Mouse (Mus musculus): ENCODE data around the gene Mettl7a1. TPM values are rescaled to one million over a fixed set of nuclear protein-coding genes. Genes with fewer than 3 reads are reported as not detected.
"Not testable (repeated sequence)": the region's sequence is repeated elsewhere in the genome, so short reads cannot be mapped to it uniquely, and the experiment has no call there.

Gene Mettl7a1
- total and polyA plus RNA-seq, 2 experiments from 2014 or later, result 2.6 to 12.4 TPM

GRCm38 (mm10) chr15:100263246-100263905 is 40.6 kb upstream of the Mettl7a1 start:
- 16% methylated on average over 4 of the region's 4 CpGs for WGBS
- no peak overlapping the region for H3K27ac ChIP-seq (ENCODE audit: low read depth, low read length)
- peaks cover 11% of the 10 kb centered on the region; the same call in 1 of the 2 replicates for H3K36me3 ChIP-seq (ENCODE audit: insufficient read depth, low read length)
- no peaks in the 10 kb centered on the region for H3K27me3 ChIP-seq (ENCODE audit: insufficient read depth, low read length)
- no peak overlapping the region for H3K4me2 ChIP-seq (ENCODE audit: low read depth, low read length, poor library complexity, severe bottlenecking)
- H3K4me1 ChIP-seq (ENCODE audit: insufficient read depth, low read length), result no peaks in the 10 kb centered on the region
- peak; percentile 77 for TF ChIP-seq CTCF (IDR thresholded peaks at IDR 0.05)
- ATAC-seq (ENCODE audit: low FRiP score) (no peak), DNase-seq (ENCODE audit: low spot score) (peak; percentile 67)
- no peak overlapping the region for H3K4me3 ChIP-seq (ENCODE audit: low read depth, low read length)
- H3K9me3 ChIP-seq (ENCODE audit: low read length), result no peaks in the 10 kb centered on the region
- H3K9ac ChIP-seq (replicated peaks; ENCODE audit: low read length, poor library complexity, severe bottlenecking), result no peak overlapping the region

GRCm38 (mm10) chr15:100265586-100266325 is 38.2 kb upstream of the Mettl7a1 start:
- Histone ChIP-seq H3K27ac (ENCODE audit: low read depth, low read length) (no peak overlapping the region), H3K27me3 (ENCODE audit: insufficient read depth, low read length) (no peaks in the 10 kb centered on the region), H3K36me3 (ENCODE audit: insufficient read depth, low read length) (peaks cover 5% of the 10 kb centered on the region; the same call in 1 of the 2 replicates), H3K4me2 (ENCODE audit: low read depth, low read length, poor library complexity, severe bottlenecking) (no peak overlapping the region), H3K9me3 (ENCODE audit: low read length) (no peaks in the 10 kb centered on the region), H3K4me1 (ENCODE audit: insufficient read depth, low read length) (no peaks in the 10 kb centered on the region), H3K4me3 (ENCODE audit: low read depth, low read length) (no peak overlapping the region), H3K9ac (replicated peaks; ENCODE audit: low read length, poor library complexity, severe bottlenecking) (no peak overlapping the region)
- DNase-seq (ENCODE audit: low spot score) (no peak), ATAC-seq (ENCODE audit: low FRiP score) (no peak)
- TF ChIP-seq CTCF (IDR thresholded peaks at IDR 0.05), result no peak
- 83% methylated on average over 4 of the region's 5 CpGs for WGBS

- WGBS, result 78% methylated on average over 2 of the region's 2 CpGs
- H3K36me3 ChIP-seq (ENCODE audit: insufficient read depth, low read length), result no peaks in the 10 kb centered on the region
- H3K4me3 ChIP-seq (ENCODE audit: low read depth, low read length), result no peak overlapping the region
- DNase-seq (ENCODE audit: low spot score) (no peak), ATAC-seq (ENCODE audit: low FRiP score) (no peak)
- no peaks in the 10 kb centered on the region for H3K4me1 ChIP-seq (ENCODE audit: insufficient read depth, low read length)
- H3K27me3 ChIP-seq (ENCODE audit: insufficient read depth, low read length), result no peaks in the 10 kb centered on the region
- no peak for TF ChIP-seq CTCF (IDR thresholded peaks at IDR 0.05)
- H3K9me3 ChIP-seq (ENCODE audit: low read length), result no peaks in the 10 kb centered on the region
- H3K27ac ChIP-seq (ENCODE audit: low read depth, low read length), result no peak overlapping the region
- no peak overlapping the region for H3K4me2 ChIP-seq (ENCODE audit: low read depth, low read length, poor library complexity, severe bottlenecking)
- no peak overlapping the region for H3K9ac ChIP-seq (replicated peaks; ENCODE audit: low read length, poor library complexity, severe bottlenecking)
Observed at GRCm38 (mm10) chr15:100268916-100269315, 35.0 kb upstream of the Mettl7a1 start.

GRCm38 (mm10) chr15:100269776-100270175 is 34.2 kb upstream of the Mettl7a1 start:
- ATAC-seq (ENCODE audit: low FRiP score) (no peak), DNase-seq (ENCODE audit: low spot score) (no peak)
- no peak overlapping the region for H3K27ac ChIP-seq (ENCODE audit: low read depth, low read length)
- H3K4me2 ChIP-seq (ENCODE audit: low read depth, low read length, poor library complexity, severe bottlenecking), result no peak overlapping the region
- no peaks in the 10 kb centered on the region for H3K9me3 ChIP-seq (ENCODE audit: low read length)
- H3K4me1 ChIP-seq (ENCODE audit: insufficient read depth, low read length), result no peaks in the 10 kb centered on the region
- no peaks in the 10 kb centered on the region for H3K27me3 ChIP-seq (ENCODE audit: insufficient read depth, low read length)
- no peaks in the 10 kb centered on the region for H3K36me3 ChIP-seq (ENCODE audit: insufficient read depth, low read length)
- WGBS, result 17% methylated on average over 9 of the region's 9 CpGs
- no peak overlapping the region for H3K9ac ChIP-seq (replicated peaks; ENCODE audit: low read length, poor library complexity, severe bottlenecking)
- TF ChIP-seq CTCF (IDR thresholded peaks at IDR 0.05), result no peak
- no peak overlapping the region for H3K4me3 ChIP-seq (ENCODE audit: low read depth, low read length)

- not testable (repeated sequence) for H3K9ac ChIP-seq (replicated peaks; ENCODE audit: low read length, poor library complexity, severe bottlenecking); H3K27me3 ChIP-seq (ENCODE audit: insufficient read depth, low read length); H3K36me3 ChIP-seq (ENCODE audit: insufficient read depth, low read length); DNase-seq (ENCODE audit: low spot score); H3K4me2 ChIP-seq (ENCODE audit: low read depth, low read length, poor library complexity, severe bottlenecking); H3K9me3 ChIP-seq (ENCODE audit: low read length); H3K4me3 ChIP-seq (ENCODE audit: low read depth, low read length); ATAC-seq (ENCODE audit: low FRiP score); H3K27ac ChIP-seq (ENCODE audit: low read depth, low read length); H3K4me1 ChIP-seq (ENCODE audit: insufficient read depth, low read length)
- 22% methylated on average over 7 of the region's 7 CpGs for WGBS
Observed at GRCm38 (mm10) chr15:100270609-100271008, 33.3 kb upstream of the Mettl7a1 start.

- WGBS, result 63% methylated on average over 14 of the region's 14 CpGs
- ATAC-seq (ENCODE audit: low FRiP score), result no peak
- Histone ChIP-seq H3K27me3 (ENCODE audit: insufficient read depth, low read length) (no peaks in the 10 kb centered on the region), H3K27ac (ENCODE audit: low read depth, low read length) (no peak overlapping the region), H3K4me2 (ENCODE audit: low read depth, low read length, poor library complexity, severe bottlenecking) (no peak overlapping the region), H3K9me3 (ENCODE audit: low read length) (no peaks in the 10 kb centered on the region), H3K9ac (replicated peaks; ENCODE audit: low read length, poor library complexity, severe bottlenecking) (no peak overlapping the region), H3K4me1 (ENCODE audit: insufficient read depth, low read length) (no peaks in the 10 kb centered on the region), H3K36me3 (ENCODE audit: insufficient read depth, low read length) (no peaks in the 10 kb centered on the region), H3K4me3 (ENCODE audit: low read depth, low read length) (no peak overlapping the region)
- no peak for TF ChIP-seq CTCF (IDR thresholded peaks at IDR 0.05)
- DNase-seq (ENCODE audit: low spot score), result no peak
Observed at GRCm38 (mm10) chr15:100271411-100271810, 32.5 kb upstream of the Mettl7a1 start.

- not testable (repeated sequence) for H3K4me3 ChIP-seq (ENCODE audit: low read depth, low read length); DNase-seq (ENCODE audit: low spot score); H3K9ac ChIP-seq (replicated peaks; ENCODE audit: low read length, poor library complexity, severe bottlenecking); H3K4me1 ChIP-seq (ENCODE audit: insufficient read depth, low read length); ATAC-seq (ENCODE audit: low FRiP score); H3K27me3 ChIP-seq (ENCODE audit: insufficient read depth, low read length); H3K36me3 ChIP-seq (ENCODE audit: insufficient read depth, low read length); H3K27ac ChIP-seq (ENCODE audit: low read depth, low read length); H3K9me3 ChIP-seq (ENCODE audit: low read length); H3K4me2 ChIP-seq (ENCODE audit: low read depth, low read length, poor library complexity, severe bottlenecking)
- WGBS, result 86% methylated on average over 4 of the region's 4 CpGs
Observed at GRCm38 (mm10) chr15:100273791-100274308, 30.1 kb upstream of the Mettl7a1 start.
